In genomic region chr16:91835790-91836189, GRCm38 (mm10) we compare ENCODE assay signal across 17 mouse cellular contexts.
DNase-seq lines count a peak whose midpoint lies in the region; ATAC-seq lines count a peak whose summit lies in the region.
"Had no signal": no experiment of that assay in that cellular context is flagged by ENCODE, and none has a peak within 500 bp of the region (broad histone marks: within the 10 kb centered on the region; RNA-seq: fewer than 3 reads in every experiment).

No protein-coding gene starts in this region.

- H3K36me3 ChIP-seq in liver, embryonic 13.5 days: peaks cover 47% of the 10 kb centered on the region
- peaks cover 9% of the 10 kb centered on the region for H3K36me3 ChIP-seq in liver, embryonic 11.5 days (ENCODE audit: control insufficient read depth, insufficient read depth, low read length)
- H3K36me3 ChIP-seq in forebrain, embryonic 15.5 days: peaks cover 21% of the 10 kb centered on the region
- peaks cover 41% of the 10 kb centered on the region for H3K36me3 ChIP-seq in hindbrain, embryonic 14.5 days (replicated peaks; ENCODE audit: control insufficient read depth, insufficient read depth)
- H3K36me3 ChIP-seq in neural tube, embryonic 13.5 days: peaks cover 38% of the 10 kb centered on the region

- ATAC-seq in liver, embryonic 13.5 days (ENCODE audit: low read depth): peak; percentile 31; the same call in 1 of the 2 replicates
- ATAC-seq in liver, embryonic 11.5 days (replicated peaks; ENCODE audit: low FRiP score): no peak
- ATAC-seq in forebrain, embryonic 15.5 days (replicated peaks): no peak
- ATAC-seq in hindbrain, embryonic 14.5 days (ENCODE audit: low FRiP score): no peak
- 0 out of 2 replicates have a peak, but pooled peaks have one; percentile 34 for ATAC-seq in neural tube, embryonic 13.5 days (ENCODE audit: low read depth)

- H3K27me3 ChIP-seq in liver, embryonic 13.5 days: no peaks in the 10 kb centered on the region
- H3K27me3 ChIP-seq in liver, embryonic 11.5 days (replicated peaks; ENCODE audit: control insufficient read depth, insufficient read depth, low read length): no peaks in the 10 kb centered on the region
- no peaks in the 10 kb centered on the region for H3K27me3 ChIP-seq in forebrain, embryonic 15.5 days
- H3K27me3 ChIP-seq in hindbrain, embryonic 14.5 days (ENCODE audit: control insufficient read depth, insufficient read depth, low read length): no peaks in the 10 kb centered on the region
- no peaks in the 10 kb centered on the region for H3K27me3 ChIP-seq in neural tube, embryonic 13.5 days
- H3K27me3 ChIP-seq: embryonic facial prominence, embryonic 13.5 days; heart, embryonic 12.5 days had no signal

- H3K9me3 ChIP-seq in liver, embryonic 13.5 days (replicated peaks): no peaks in the 10 kb centered on the region
- H3K9me3 ChIP-seq in liver, embryonic 11.5 days (ENCODE audit: control insufficient read depth, low read length): no peaks in the 10 kb centered on the region
- no peaks in the 10 kb centered on the region for H3K9me3 ChIP-seq in forebrain, embryonic 15.5 days
- H3K9me3 ChIP-seq in hindbrain, embryonic 14.5 days (ENCODE audit: control insufficient read depth, low read length): no peaks in the 10 kb centered on the region
- H3K9me3 ChIP-seq in neural tube, embryonic 13.5 days: no peaks in the 10 kb centered on the region
- H3K9me3 ChIP-seq: embryonic facial prominence, embryonic 13.5 days; heart, embryonic 12.5 days had no signal

- H3K9ac ChIP-seq in liver, embryonic 13.5 days: no peak overlapping the region
- H3K9ac ChIP-seq in liver, embryonic 11.5 days (ENCODE audit: low read depth, low read length): no peak overlapping the region
- no peak overlapping the region for H3K9ac ChIP-seq in forebrain, embryonic 15.5 days (replicated peaks)
- no peak overlapping the region for H3K9ac ChIP-seq in hindbrain, embryonic 14.5 days
- H3K9ac ChIP-seq in neural tube, embryonic 13.5 days: 0 out of 2 replicates have a peak overlapping the region, but pooled peaks have one; percentile 8
- H3K9ac ChIP-seq: embryonic facial prominence, embryonic 13.5 days; heart, embryonic 12.5 days; lung, embryonic 14.5 days had no signal

- WGBS in liver, embryonic 13.5 days (ENCODE audit: insufficient replicate concordance): 79% methylated on average over 6 of the region's 6 CpGs
- WGBS in liver, embryonic 11.5 days: 92% methylated on average over 6 of the region's 6 CpGs
- WGBS in forebrain, embryonic 15.5 days: 74% methylated on average over 6 of the region's 6 CpGs
- WGBS in hindbrain, embryonic 14.5 days: 60% methylated on average over 6 of the region's 6 CpGs
- 61% methylated on average over 6 of the region's 6 CpGs for WGBS in neural tube, embryonic 13.5 days

- peaks cover 18% of the 10 kb centered on the region for H3K4me1 ChIP-seq in liver, embryonic 13.5 days (replicated peaks)
- H3K4me1 ChIP-seq in liver, embryonic 11.5 days (replicated peaks; ENCODE audit: control insufficient read depth, insufficient read depth, low read length): peaks cover 13% of the 10 kb centered on the region; the same call in 1 of the 2 replicates
- peaks cover 25% of the 10 kb centered on the region for H3K4me1 ChIP-seq in forebrain, embryonic 15.5 days
- H3K4me1 ChIP-seq in hindbrain, embryonic 14.5 days (replicated peaks; ENCODE audit: control insufficient read depth, insufficient read depth, low read length): peaks cover 19% of the 10 kb centered on the region; the same call in 1 of the 2 replicates
- H3K4me1 ChIP-seq in neural tube, embryonic 13.5 days (replicated peaks): peaks cover 57% of the 10 kb centered on the region

- no peak overlapping the region for H3K4me3 ChIP-seq in liver, embryonic 13.5 days (replicated peaks)
- H3K4me3 ChIP-seq in liver, embryonic 11.5 days (ENCODE audit: low read depth, low read length): no peak overlapping the region
- H3K4me3 ChIP-seq in forebrain, embryonic 15.5 days: no peak overlapping the region
- no peak overlapping the region for H3K4me3 ChIP-seq in hindbrain, embryonic 14.5 days (replicated peaks; ENCODE audit: low read length)
- no peak overlapping the region for H3K4me3 ChIP-seq in neural tube, embryonic 13.5 days
- H3K4me3 ChIP-seq: embryonic facial prominence, embryonic 13.5 days; heart, embryonic 12.5 days had no signal

- H3K27ac ChIP-seq in liver, embryonic 13.5 days: no peak overlapping the region
- H3K27ac ChIP-seq in liver, embryonic 11.5 days (ENCODE audit: low read depth, low read length): no peak overlapping the region
- peak overlapping the region; percentile 56 for H3K27ac ChIP-seq in forebrain, embryonic 15.5 days (replicated peaks)
- H3K27ac ChIP-seq in hindbrain, embryonic 14.5 days: peak overlapping the region; percentile 83
- H3K27ac ChIP-seq in neural tube, embryonic 13.5 days (replicated peaks): peak overlapping the region; percentile 88
- H3K27ac ChIP-seq: embryonic facial prominence, embryonic 13.5 days; macrophage had no signal

- DNase-seq in liver, embryonic 13.5 days: no peak
- DNase-seq in liver, embryonic 11.5 days (ENCODE audit: low spot score): no peak
- DNase-seq in hindbrain, embryonic 14.5 days (ENCODE audit: low spot score): no peak
- DNase-seq in cerebellum, postnatal 25 days: no peak
- DNase-seq in gastrocnemius, postnatal 4 days (ENCODE audit: low spot score in 2 of 2): no peak
- DNase-seq: adrenal gland, postnatal 25 days; cerebellum, adult 2 months; heart, postnatal 4 days; kidney, postnatal 4 days; liver; lung, embryonic 14.5 days; thymus, postnatal 4 days had no signal

- no peak overlapping the region for H3K4me2 ChIP-seq in liver, embryonic 13.5 days
- H3K4me2 ChIP-seq in liver, embryonic 11.5 days: no peak overlapping the region
- H3K4me2 ChIP-seq in forebrain, embryonic 15.5 days (replicated peaks): no peak overlapping the region
- H3K4me2 ChIP-seq in hindbrain, embryonic 14.5 days (replicated peaks): no peak overlapping the region
- no peak overlapping the region for H3K4me2 ChIP-seq in neural tube, embryonic 13.5 days
- H3K4me2 ChIP-seq: embryonic facial prominence, embryonic 13.5 days; heart, embryonic 12.5 days; lung, embryonic 14.5 days had no signal

Comparison
In these comparisons a context has a peak if more than half of its experiments do, and no peak if none do; other contexts are left out.
1. ATAC-seq: peak in liver, embryonic 13.5 days (single experiment) and neural tube, embryonic 13.5 days (single experiment); none in liver, embryonic 11.5 days (single experiment), forebrain, embryonic 15.5 days (single experiment) and hindbrain, embryonic 14.5 days (single experiment).
2. H3K27ac ChIP-seq: peak in forebrain, embryonic 15.5 days (single experiment), hindbrain, embryonic 14.5 days (single experiment) and neural tube, embryonic 13.5 days (single experiment); none in liver, embryonic 13.5 days (single experiment) and liver, embryonic 11.5 days (single experiment).